Mouse (Mus musculus) spleen, postnatal 14 days (tissue): ENCODE data around the gene Dusp22.

Experiments used
- DNase-seq, 2 experiments: peaks; one replicate each; pipeline ENCODE4 v3.0.0; 2021 to 2022; ENCODE audit warnings: low spot score in 2 of 2

Gene Dusp22

DNA sequence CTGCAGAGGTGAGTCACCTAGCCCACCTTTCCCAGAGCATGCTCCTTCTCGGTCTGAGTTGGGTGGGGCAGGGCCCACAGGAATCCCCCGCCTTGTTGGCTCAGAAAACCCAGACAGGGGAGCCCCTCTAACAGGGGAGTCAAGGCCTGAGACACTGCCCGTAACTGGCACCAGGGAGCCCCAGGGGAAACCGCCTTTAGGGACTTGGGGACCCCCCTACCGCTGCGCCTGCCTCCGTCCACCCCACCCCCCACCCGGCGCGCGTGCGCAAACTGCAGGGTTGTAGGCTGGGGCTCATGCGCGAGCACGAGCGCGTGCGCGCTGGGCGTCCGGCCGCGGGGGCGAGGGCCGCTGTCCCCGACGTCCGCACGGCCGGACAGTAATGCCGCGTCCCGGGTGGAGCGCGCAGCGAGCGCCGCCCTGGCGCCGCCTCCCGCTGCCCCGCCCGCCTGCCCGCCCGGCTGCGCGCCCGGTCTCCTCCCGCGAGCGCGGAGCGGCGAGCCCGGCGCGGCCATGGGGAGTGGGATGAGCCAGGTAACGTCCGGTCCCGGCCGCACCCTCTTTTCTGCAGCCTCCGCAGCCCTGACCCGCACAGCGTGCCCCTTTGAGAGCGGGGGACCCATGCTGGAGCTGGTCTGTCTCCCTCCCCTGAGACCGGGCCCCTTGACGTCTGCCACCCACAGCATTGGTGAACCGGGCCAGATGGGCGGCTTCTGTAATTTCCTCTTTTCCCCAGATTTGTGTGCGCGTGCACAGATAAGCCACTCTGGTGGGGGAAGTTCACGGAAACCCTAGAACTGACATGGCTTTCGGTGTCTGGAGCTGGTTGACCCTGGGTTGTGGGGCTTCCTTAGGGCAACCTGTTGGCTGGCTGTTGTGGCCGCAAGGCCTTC, at the start of gene Dusp22:
Gene Dusp22 (plus strand): TSS at position 387 of the 893 bp plus-strand sequence.
- peak; percentile 56 to 69 for DNase-seq

DNA sequence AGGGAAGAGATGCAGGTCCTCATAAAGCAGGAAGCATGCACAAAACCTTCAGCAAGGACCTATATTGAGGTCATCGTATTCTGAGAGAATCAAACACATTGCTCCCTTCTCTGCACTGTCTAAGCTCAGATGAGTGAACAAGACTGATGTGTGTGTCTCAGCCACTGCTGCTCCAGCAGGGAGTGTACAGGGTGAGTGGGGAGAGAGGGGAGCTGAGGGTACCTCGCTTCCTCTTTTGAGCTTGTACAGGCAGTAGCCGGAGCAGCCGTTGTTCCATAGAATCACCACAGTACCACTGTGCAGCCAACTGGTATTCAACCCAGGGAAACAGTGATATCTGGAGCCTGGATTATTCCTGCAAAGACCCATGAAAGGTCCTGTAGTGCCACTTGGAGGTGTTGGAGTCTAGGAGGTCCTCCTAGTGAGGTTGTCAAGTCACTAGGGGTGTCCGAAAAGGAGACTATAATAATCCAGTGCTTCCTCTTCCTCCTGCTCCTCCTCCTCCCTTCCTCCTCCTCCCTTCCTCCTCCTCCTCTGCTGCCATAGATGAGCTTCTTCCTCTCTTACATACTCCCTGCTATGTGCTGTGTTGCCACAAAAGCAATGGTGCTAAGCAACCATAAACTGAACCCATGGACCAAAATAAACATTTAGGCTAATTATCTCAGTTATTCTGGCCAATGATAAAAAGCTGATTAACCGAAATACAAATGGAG, 47.6 kb upstream of the Dusp22 start:
- no peak for DNase-seq

DNA sequence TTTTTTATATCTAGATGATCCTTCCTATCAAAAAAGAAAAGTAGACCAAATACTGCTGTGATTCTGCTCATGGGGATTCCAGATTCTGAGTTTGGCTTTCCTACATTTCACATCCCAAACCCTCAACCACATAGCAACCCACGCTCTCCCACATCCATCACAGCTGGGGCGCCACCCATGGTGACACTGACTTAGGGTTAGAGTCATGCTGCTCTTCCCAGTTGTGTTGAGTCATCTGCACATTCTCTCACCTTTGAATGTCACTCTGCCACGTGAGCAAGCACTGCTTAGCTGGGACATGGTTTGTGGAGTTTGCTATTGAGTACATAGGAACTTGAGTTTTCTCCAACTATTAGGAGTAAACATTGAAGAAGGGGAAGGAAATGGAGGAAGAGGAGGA, 40.1 kb upstream of the Dusp22 start:
- no peak for DNase-seq

GRCm38 (mm10) chr13:30628195-30629048, 31.4 kb upstream of the Dusp22 start:
- DNase-seq = no peak

GRCm38 (mm10) chr13:30629794-30630410, 29.9 kb upstream of the Dusp22 start:
- no peak for DNase-seq

- no peak for DNase-seq
Measured at GRCm38 (mm10) chr13:30632998-30633397, 26.8 kb upstream of the Dusp22 start.

DNA sequence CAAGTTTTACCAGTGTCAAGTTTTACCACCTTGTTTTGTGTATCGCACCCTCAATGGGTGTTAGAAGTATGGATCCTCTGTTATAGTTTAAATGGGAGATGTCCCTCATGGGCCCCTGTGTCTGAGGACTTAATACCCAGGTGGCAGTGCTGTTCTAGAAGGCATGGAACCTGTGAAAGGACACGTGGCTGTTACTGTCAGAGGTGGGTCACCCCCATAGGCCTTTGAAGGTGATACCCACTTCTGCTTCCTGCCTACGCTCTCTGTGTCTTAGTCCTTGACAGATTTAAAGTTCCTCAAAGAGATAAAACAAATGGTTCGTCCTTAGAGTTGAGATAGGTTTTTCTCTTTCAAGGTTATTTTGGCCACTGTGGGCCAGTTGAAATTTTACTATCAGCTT, 23.3 kb upstream of the Dusp22 start:
- no peak for DNase-seq

GRCm38 (mm10) chr13:30638378-30639115, 21.3 kb upstream of the Dusp22 start:
- DNase-seq = no peak

GRCm38 (mm10) chr13:30642053-30642452, 17.7 kb upstream of the Dusp22 start:
- DNase-seq = no peak

GRCm38 (mm10) chr13:30648461-30648860, 11.3 kb upstream of the Dusp22 start:
- DNase-seq = no peak

- DNase-seq = no peak
Measured at GRCm38 (mm10) chr13:30649197-30649596, 10.6 kb upstream of the Dusp22 start.

- no peak for DNase-seq
Measured at GRCm38 (mm10) chr13:30650684-30651083, 9.1 kb upstream of the Dusp22 start.

DNA sequence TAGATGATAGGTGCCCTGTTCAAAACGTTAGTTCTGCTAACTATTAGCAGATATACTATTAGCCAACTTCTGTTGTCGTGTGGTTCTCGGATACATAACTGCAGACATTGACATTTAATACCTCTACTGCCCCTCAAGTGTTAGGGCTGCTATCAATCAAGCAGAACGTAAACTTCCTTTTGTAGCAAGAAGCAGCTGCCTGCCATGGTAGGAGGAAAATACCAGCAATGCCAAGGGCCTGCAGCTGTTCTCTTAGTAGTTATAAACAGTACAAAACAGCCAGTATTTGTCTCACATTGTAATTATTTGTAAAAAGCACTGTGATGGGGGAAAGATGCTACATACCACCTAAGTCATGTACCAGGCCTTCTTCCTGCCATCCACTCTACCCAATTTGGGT, 6.7 kb upstream of the Dusp22 start:
- DNase-seq = no peak

DNA sequence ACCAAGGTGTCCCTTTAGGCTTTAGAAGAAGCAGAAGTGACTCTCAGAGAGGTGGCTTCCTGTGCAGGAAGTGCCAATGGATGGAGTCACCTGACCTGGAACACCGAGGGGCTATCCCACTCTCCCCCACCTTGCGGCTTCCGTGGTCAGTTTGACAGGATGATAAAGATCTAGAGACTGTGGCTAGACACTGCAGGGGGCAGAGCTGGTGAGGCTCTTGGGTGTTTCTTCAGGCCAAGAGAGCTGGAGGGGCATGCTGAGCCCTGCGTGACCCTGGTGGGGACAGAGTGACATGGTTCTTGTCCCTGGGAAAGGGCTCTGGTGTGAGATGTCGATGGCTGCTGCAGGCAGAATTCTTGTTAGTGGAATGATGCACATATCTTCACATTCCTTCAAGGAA, 5.3 kb upstream of the Dusp22 start:
- no peak for DNase-seq

DNA sequence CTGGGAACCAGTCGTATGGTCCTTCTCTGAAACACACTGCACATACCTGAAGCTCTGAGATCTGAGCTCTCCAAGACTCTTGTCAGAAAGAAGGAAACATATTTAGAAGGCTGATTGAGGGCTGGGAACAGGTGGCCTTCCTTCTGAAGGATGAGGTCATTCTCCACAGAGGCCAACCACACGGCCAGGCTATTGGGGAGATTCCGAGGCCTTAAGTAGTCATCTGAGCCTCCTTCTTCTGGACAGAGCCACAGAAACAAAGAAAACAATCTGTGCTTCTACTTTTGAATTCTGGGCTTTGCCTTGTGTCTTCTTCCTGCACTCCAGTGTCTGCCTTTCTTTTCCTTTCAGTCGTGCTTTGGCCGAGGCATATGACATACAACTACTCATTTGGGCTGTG, 2.9 kb upstream of the Dusp22 start:
- DNase-seq = no peak

GRCm38 (mm10) chr13:30657779-30658178, 2.0 kb upstream of the Dusp22 start:
- DNase-seq = no peak

- no peak for DNase-seq
Measured at GRCm38 (mm10) chr13:30658201-30658996, 1.4 kb upstream of the Dusp22 start.

- DNase-seq = no peak
Measured at GRCm38 (mm10) chr13:30665261-30665660, 5.5 kb downstream of the Dusp22 start.

- no peak for DNase-seq
Measured at GRCm38 (mm10) chr13:30666537-30666936, 6.7 kb downstream of the Dusp22 start.

- no peak for DNase-seq
Measured at GRCm38 (mm10) chr13:30668301-30668700, 8.5 kb downstream of the Dusp22 start.
